Mouse (Mus musculus): ENCODE measurements around the gene Fgfr2.
"Not testable (repeated sequence)": the region's sequence is repeated elsewhere in the genome, so short reads cannot be mapped to it uniquely, and the experiment has no call there.

Fgfr2 gene

GRCm38 (mm10) chr7:130671301-130671700, 2451.8 kb downstream of the Fgfr2 start:
- peak; percentile 55 for DNase-seq (ENCODE audit: low spot score)

DNA sequence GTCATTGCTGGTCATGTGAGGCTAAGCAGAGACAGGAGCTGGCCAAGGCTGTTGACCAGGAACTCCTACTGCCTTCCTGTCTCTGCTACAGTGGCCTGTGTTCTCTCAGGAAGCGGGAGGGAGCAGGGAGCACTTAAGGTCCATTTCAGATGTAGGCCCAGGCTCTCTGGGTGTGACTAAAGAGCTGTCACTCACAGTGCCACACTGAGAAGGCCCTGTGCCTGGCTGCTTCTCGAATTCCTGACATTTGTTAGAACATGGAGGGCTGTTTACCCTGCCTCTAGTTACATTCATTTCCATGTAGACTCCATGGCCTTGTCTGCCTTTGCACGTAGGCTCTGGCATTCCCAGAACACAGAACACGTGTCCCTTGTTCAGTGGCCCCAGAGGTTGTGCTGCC, 2452.8 kb downstream of the Fgfr2 start:
- DNase-seq (ENCODE audit: low spot score) = no peak

- DNase-seq (ENCODE audit: low spot score) = no peak
These were observed 2453.7 kb downstream of the Fgfr2 start for GRCm38 (mm10) chr7:130669370-130669881.

DNA sequence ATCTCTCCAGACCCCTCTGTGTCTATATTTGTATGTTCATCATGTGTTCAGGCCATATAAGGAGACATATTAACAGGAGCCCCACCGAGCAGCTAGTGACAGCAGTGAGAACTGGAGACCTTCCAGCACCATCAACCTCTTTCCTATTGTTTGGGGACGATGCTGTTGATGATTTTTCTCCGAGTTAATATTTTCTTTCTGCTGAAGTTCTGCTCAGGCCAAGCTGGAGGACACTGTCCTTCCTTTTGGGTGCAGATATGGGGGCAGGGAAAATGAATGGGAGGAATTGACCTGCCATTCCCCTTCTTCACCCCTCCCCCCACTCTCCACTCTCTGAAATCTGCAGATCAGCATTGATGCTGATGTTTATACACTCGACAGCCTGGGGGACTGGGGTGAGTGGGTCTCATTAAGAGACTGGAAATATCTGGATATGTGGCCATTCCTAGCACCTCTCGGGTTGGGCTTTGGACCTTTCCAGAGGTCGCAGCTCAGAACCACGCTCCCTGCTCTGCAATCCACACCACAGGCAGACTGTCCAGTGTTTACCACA, 2454.3 kb downstream of the Fgfr2 start:
- DNase-seq (ENCODE audit: low spot score) = no peak

DNA sequence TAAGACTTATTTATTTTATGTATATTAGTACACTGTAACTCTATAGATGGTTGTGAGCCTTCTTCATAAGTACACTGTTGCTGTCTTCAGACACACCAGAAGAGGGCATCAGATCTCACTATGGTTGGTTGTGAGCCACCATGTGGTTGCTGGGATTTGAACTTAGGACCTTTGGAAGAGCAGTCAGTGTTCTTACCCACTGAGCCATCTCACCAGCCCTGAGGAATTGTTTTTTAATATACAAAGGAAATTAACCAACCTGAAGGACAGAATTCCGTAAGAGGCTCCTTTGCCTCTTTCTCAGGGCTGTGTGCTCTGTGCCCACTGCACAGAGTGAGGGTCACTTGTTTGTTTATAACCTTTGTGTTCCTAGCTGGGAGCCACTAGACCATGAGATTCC, 2455.1 kb downstream of the Fgfr2 start:
- DNase-seq (ENCODE audit: low spot score) = not testable (repeated sequence)

DNA sequence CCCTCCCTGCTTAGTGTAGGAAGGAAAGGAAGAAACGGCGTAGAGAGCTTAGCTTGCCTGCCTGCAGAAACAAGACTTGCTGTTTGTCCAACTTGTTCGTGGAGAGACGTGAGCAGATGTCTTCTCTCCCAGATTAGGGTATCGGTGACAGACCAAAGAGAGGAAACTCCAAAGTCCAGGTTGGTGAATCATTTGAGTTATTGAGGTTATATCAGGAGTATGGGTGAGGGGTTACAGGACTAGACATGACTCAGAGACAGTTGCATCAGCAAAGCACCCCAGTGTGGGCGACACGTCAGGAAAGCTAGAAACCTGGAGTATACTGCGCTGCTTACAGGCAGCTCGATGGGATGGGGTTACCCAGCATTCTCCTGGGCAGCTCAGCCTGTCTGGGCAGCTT, 2457.8 kb downstream of the Fgfr2 start:
- DNase-seq (ENCODE audit: low spot score) = no peak

DNA sequence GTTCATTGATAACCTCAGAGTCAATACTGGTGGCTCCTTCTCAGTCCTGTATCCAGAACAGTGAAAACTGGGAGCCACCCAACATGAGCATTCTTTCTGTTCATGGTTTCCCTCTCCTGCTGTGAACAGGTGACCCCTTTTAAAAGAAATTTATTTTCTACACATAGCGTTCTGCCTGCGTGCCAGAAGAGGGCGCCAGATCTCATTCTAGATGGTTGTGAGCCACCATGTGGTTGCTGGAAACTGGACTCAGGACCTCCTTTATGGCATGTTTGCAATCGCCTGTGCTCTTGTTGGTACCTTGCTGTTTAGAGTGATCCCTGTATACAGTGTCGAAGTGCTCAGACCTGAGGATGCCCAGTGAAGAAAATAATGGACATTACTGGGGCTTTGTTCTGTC, 2458.5 kb downstream of the Fgfr2 start:
- no peak for DNase-seq (ENCODE audit: low spot score)

- DNase-seq (ENCODE audit: low spot score) = no peak
These were observed 2459.1 kb downstream of the Fgfr2 start for GRCm38 (mm10) chr7:130664037-130664436.

DNA sequence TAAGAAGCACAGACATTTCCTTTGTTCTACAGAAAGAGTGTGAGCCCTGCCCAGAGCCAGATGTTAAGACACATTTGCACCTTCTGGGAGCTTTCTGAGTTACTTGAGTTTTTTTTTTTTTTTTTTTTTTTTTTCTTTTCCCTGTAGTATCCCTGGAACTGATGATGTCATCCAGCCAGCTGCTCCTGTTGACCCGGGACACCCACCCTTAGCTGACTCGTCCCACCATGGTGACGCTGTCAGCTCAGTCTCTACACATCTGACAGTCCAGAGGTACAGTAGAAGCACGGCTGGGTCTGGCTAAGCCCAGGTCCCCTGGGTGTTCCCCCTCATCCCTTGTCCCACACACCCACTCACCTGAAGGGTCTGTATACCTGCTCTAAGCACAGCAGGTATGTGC, 2460.3 kb downstream of the Fgfr2 start:
- DNase-seq (ENCODE audit: low spot score) = no peak

GRCm38 (mm10) chr7:130662250-130662649, 2460.9 kb downstream of the Fgfr2 start:
- DNase-seq (ENCODE audit: low spot score) = no peak

GRCm38 (mm10) chr7:130659129-130659528, 2464.0 kb downstream of the Fgfr2 start:
- no peak for DNase-seq (ENCODE audit: low spot score)

- DNase-seq (ENCODE audit: low spot score) = peak; percentile 36
These were observed 2465.4 kb downstream of the Fgfr2 start for GRCm38 (mm10) chr7:130657751-130658150.

GRCm38 (mm10) chr7:130656965-130657364, 2466.2 kb downstream of the Fgfr2 start:
- DNase-seq (ENCODE audit: low spot score) = no peak

DNA sequence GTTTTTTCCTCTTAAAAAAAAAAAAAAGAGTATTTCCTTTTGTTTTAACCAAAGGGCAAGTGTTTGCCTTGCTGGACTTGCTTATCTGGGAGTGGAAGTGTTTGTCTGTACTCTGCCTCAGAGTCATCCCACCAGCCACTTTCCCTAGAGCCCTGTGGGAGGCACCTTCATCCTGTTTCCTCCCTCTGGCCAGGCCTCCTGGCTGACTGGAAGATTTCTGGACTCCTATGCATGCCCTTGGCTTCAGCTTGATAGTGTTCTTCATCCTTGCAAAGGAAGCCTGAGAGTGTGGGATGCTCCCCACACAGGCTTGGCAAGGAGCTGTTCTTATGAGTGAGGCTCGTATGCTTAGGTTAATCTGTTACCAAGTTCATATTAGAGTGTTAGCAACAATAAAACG, 2468.6 kb downstream of the Fgfr2 start:
- peak; percentile 45 for DNase-seq (ENCODE audit: low spot score)

DNA sequence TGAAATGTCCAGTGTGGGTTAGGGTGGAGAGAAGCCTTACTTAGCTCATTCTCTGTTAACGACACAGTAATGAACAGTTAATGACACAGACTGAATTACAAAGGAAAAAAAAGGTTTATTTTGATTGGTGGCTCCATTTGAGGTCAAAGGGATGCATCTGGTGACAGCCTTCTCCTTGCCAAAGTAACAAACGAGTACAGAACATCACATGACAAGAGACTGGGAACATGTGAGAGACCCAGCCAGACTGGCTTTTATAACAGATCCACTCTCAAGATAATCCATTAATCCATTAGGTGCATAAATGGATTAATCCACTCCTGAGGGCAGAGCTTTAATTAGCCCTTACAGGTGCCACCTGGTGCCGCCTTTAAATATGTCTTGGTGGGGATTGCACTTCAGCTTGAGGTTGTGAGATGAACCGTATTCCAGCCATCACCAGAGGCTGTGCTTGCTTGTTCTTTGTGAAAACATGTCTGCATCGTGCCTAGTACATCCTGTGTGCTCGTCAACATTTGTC, 2470.1 kb downstream of the Fgfr2 start:
- DNase-seq (ENCODE audit: low spot score) = peak; percentile 41

GRCm38 (mm10) chr7:130650621-130651020, 2472.5 kb downstream of the Fgfr2 start:
- no peak for DNase-seq (ENCODE audit: low spot score)

DNA sequence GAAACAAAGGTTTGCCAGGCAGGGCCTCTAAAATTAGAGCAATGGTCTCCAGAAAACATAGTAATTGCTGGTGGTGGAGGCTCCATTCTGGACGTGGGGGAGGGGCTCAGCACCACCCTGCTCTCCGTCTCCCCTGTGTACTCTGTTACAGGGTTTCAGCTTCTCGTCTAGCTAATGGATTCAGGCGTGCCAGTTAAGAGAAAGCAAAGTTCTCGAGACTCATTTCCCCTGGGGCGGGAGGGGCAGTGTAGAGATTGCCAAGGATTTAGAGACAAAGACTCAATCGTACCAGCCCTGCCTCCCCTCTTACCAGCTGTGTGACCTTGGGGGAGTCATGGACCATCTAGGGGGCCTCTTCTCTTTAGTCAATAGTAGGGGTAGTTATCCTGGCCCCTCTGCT, 2473.9 kb downstream of the Fgfr2 start:
- peak; percentile 54 for DNase-seq (ENCODE audit: low spot score)

DNA sequence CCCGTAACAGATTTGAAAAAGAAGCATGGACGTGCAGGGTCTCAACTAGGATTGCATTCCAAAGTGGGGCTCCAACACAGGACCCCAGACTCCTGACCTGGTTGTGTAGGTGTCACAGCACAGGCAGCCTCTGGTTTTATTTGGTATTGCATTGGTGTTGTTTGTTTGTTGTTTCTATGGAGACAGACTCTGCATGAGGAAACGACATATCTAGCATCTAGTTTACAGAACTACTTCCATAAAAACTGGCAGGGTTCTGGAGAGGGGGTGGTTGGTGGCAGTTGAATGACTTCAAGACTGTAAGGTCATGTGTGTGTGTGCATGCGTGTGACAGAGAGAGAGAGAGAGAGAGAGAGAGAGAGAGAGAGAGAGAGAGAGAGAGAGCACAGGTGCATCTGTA, 2475.1 kb downstream of the Fgfr2 start:
- DNase-seq (ENCODE audit: low spot score) = peak; percentile 30

GRCm38 (mm10) chr7:130646762-130647139, 2476.4 kb downstream of the Fgfr2 start:
- peak; percentile 85 for DNase-seq (ENCODE audit: low spot score)

GRCm38 (mm10) chr7:130645994-130646761, 2477.0 kb downstream of the Fgfr2 start:
- peak; percentile 70 for DNase-seq (ENCODE audit: low spot score)

DNA sequence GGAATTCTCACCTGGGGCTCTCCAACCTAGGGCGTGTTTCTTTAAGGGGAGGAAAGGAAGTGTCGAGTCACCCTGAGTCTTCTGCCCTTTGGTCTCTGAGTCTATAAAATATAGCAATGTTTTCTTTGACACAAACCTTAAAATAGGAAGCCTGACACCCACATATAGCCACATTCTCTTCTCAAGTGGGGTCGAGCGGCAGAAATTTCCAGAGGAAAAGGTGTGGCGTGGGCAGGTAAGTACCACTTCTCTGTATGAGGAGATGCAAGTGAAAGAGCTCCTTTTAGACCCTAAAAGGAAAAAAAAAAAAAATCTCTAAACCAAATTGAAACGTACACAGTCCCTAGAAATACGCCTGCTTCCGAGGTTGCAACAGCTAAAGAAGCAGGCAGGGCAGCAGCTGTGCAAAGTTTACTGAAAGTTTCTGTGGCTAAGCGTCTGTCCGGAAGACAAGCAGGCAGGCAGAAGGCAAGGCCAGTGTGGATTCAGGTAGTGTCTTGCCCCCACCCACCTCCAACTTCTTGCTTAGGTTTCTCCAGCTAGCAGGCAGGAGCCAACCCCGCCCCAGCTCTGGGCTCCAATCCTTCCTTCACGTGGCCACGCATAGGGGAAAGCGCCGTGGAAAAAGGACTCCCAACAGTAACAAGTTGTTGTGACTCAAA, 2477.7 kb downstream of the Fgfr2 start:
- DNase-seq (ENCODE audit: low spot score) = peak; percentile 64

GRCm38 (mm10) chr7:130640681-130641080, 2482.5 kb downstream of the Fgfr2 start:
- peak; percentile 39 for DNase-seq (ENCODE audit: low spot score)

DNA sequence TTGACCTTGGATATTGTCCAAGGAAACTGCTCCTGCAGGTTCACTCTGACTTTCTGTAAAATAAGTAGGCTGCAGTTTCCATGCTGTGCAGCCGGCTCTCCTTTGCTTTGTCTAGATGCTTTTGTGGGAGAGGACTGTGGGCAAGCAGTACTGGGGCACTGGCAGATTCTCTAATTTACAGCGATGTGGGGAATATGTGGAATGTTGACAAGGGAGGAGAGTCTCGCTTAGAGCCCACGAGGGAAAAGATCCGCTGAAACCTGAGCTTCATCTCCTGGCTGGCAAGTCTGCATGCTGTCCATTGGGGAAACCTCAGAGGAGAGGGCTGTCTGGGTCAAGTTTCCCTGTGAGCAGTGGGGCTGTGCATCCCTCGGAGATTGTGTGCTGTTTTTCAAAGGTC, 2485.3 kb downstream of the Fgfr2 start:
- no peak for DNase-seq (ENCODE audit: low spot score)

Data from adipocyte (in vitro differentiated cells).